Mouse (Mus musculus): ENCODE results near the gene Aqp8.

The Aqp8 gene

GRCm38 (mm10) chr7:123462070-123462501, at the start of gene Aqp8:
TSS of gene Aqp8 (plus strand) at chr7:123462291.
- DNase-seq: no peak

GRCm38 (mm10) chr7:123416803-123417202, 45.3 kb upstream of the Aqp8 start:
- no peak for DNase-seq

GRCm38 (mm10) chr7:123417661-123418060, 44.4 kb upstream of the Aqp8 start:
- DNase-seq: no peak

GRCm38 (mm10) chr7:123419984-123420383, 42.1 kb upstream of the Aqp8 start:
- no peak for DNase-seq

- DNase-seq: no peak
Observed at GRCm38 (mm10) chr7:123421958-123422357, 40.1 kb upstream of the Aqp8 start.

- DNase-seq: no peak
Observed at GRCm38 (mm10) chr7:123424281-123424680, 37.8 kb upstream of the Aqp8 start.

GRCm38 (mm10) chr7:123425134-123425757, 36.8 kb upstream of the Aqp8 start:
- DNase-seq: no peak

- no peak for DNase-seq
Observed at GRCm38 (mm10) chr7:123429624-123430410, 32.3 kb upstream of the Aqp8 start.

GRCm38 (mm10) chr7:123430411-123430705, 31.7 kb upstream of the Aqp8 start:
- no peak for DNase-seq

GRCm38 (mm10) chr7:123431206-123431605, 30.9 kb upstream of the Aqp8 start:
- no peak for DNase-seq

- no peak for DNase-seq
Observed at GRCm38 (mm10) chr7:123442079-123442478, 20.0 kb upstream of the Aqp8 start.

GRCm38 (mm10) chr7:123448794-123449193, 13.3 kb upstream of the Aqp8 start:
- DNase-seq: no peak

GRCm38 (mm10) chr7:123449676-123450075, 12.4 kb upstream of the Aqp8 start:
- no peak for DNase-seq

- DNase-seq: no peak
Observed at GRCm38 (mm10) chr7:123450515-123450914, 11.6 kb upstream of the Aqp8 start.

GRCm38 (mm10) chr7:123452551-123452950, 9.5 kb upstream of the Aqp8 start:
- no peak for DNase-seq

GRCm38 (mm10) chr7:123453066-123453465, 9.0 kb upstream of the Aqp8 start:
- no peak for DNase-seq

GRCm38 (mm10) chr7:123455088-123455487, 7.0 kb upstream of the Aqp8 start:
- DNase-seq: no peak

GRCm38 (mm10) chr7:123458309-123458708, 3.8 kb upstream of the Aqp8 start:
- DNase-seq: no peak

GRCm38 (mm10) chr7:123459247-123459646, 2.8 kb upstream of the Aqp8 start:
- no peak for DNase-seq

- no peak for DNase-seq
Observed at GRCm38 (mm10) chr7:123461316-123461715, 775 bp upstream of the Aqp8 start.

GRCm38 (mm10) chr7:123463569-123463968, 1.5 kb downstream of the Aqp8 start:
- DNase-seq: no peak

- DNase-seq: peak; percentile 61
Observed at GRCm38 (mm10) chr7:123465692-123466387, 3.7 kb downstream of the Aqp8 start.

- no peak for DNase-seq
Observed at GRCm38 (mm10) chr7:123467961-123468360, 5.9 kb downstream of the Aqp8 start.

GRCm38 (mm10) chr7:123487703-123488102, 25.6 kb downstream of the Aqp8 start:
- DNase-seq: peak; percentile 37

All from right cerebral cortex, postnatal 25 days (tissue).